Mouse (Mus musculus): ENCODE measurements at regions not wholly inside any gene's neighbourhood (a gene's known extent, or its start where the extent isn't known, plus 50 kb on each side); places are given as distances from the start of the nearest gene placed in this dataset.
"Not testable (repeated sequence)": the region's sequence is repeated elsewhere in the genome, so short reads cannot be mapped to it uniquely, and the experiment has no call there.

GRCm38 (mm10) chr5:64698458-64699116, 104.6 kb upstream of the Klf3 start:
- TF ChIP-seq POLR2A (IDR thresholded peaks at IDR 0.05; ENCODE audit: extremely low read depth, insufficient read depth, low read length) (no peak), CTCF (IDR thresholded peaks at IDR 0.05; ENCODE audit: extremely low read depth, insufficient read depth, low read length) (no peak)
- H3K4me1 ChIP-seq (ENCODE audit: control insufficient read depth, insufficient read depth, low read length), result peaks cover 4% of the 10 kb centered on the region

DNA sequence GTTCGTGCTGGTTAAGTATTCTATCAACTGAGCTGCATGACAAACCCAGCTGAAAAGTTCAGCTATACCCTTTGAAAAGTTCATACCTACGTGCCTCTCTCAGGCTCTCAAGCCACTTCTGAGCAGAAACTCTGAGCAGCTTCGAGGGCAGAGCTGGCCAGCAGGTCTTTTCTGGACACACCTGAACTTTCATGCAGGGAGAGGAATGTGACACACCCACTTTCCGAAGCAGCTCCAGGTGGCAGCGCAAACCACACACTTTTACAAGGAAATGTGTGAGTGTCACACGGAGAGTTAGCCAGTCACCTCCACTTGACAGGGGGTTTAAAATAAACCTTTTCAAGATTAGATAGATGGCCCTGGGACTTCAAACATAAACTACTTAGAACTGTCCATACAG, 103.2 kb upstream of the Klf3 start:
- Histone ChIP-seq H3K4me1 (ENCODE audit: control insufficient read depth, insufficient read depth, low read length) (peaks cover 4% of the 10 kb centered on the region), H3K27ac (ENCODE audit: insufficient read depth, low read length) (no peak overlapping the region), H3K4me3 (ENCODE audit: insufficient read depth, low read length) (no peak overlapping the region)
- TF ChIP-seq CTCF (IDR thresholded peaks at IDR 0.05; ENCODE audit: extremely low read depth, insufficient read depth, low read length) (no peak), POLR2A (IDR thresholded peaks at IDR 0.05; ENCODE audit: extremely low read depth, insufficient read depth, low read length) (no peak)

More at GRCm38 (mm10) chr5:64698458-64699116, 104.6 kb upstream of the Klf3 start:
- H3K4me3 ChIP-seq (ENCODE audit: insufficient read depth, low read length), result no peak overlapping the region
- H3K27ac ChIP-seq (ENCODE audit: insufficient read depth, low read length), result no peak overlapping the region

- TF ChIP-seq POLR2A (IDR thresholded peaks at IDR 0.05; ENCODE audit: extremely low read depth, insufficient read depth, low read length) (no peak), CTCF (IDR thresholded peaks at IDR 0.05; ENCODE audit: extremely low read depth, insufficient read depth, low read length) (no peak)
- H3K4me3 ChIP-seq (ENCODE audit: insufficient read depth, low read length), result no peak overlapping the region
- H3K27ac ChIP-seq (ENCODE audit: insufficient read depth, low read length), result peak overlapping the region; percentile 11; the same call in 1 of the 2 replicates
- H3K4me1 ChIP-seq (ENCODE audit: control insufficient read depth, insufficient read depth, low read length), result peaks cover 4% of the 10 kb centered on the region
Observed at GRCm38 (mm10) chr5:64701219-64701779, 101.9 kb upstream of the Klf3 start.

GRCm38 (mm10) chr5:64701780-64702231, 101.4 kb upstream of the Klf3 start:
- Histone ChIP-seq H3K4me1 (ENCODE audit: control insufficient read depth, insufficient read depth, low read length) (peaks cover 4% of the 10 kb centered on the region), H3K27ac (ENCODE audit: insufficient read depth, low read length) (peak overlapping the region; percentile 37; the same call in 1 of the 2 replicates), H3K4me3 (ENCODE audit: insufficient read depth, low read length) (no peak overlapping the region)
- TF ChIP-seq CTCF (IDR thresholded peaks at IDR 0.05; ENCODE audit: extremely low read depth, insufficient read depth, low read length) (no peak), POLR2A (IDR thresholded peaks at IDR 0.05; ENCODE audit: extremely low read depth, insufficient read depth, low read length) (no peak)

DNA sequence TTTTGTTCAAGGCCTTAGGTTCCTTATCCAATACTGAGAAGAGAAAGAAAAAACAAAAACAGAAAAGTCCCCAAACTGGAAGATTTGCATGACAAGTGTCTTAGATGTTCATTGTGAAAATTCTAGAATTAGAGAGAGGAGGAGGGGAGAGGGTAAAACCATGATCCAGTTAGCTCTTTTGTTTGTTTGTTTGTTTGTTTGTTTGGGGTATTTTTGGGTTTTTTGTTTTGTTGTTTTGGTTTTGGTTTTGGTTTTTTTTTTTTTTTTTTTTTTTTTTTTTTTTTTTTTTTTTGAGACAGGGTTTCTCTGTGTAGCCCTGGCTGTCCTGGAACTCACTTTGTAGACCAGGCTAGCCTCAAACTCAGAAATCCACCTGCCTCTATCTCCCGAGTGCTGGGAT, 100.8 kb upstream of the Klf3 start:
- H3K27ac ChIP-seq (ENCODE audit: insufficient read depth, low read length); H3K4me1 ChIP-seq (ENCODE audit: control insufficient read depth, insufficient read depth, low read length): not testable (repeated sequence)

DNA sequence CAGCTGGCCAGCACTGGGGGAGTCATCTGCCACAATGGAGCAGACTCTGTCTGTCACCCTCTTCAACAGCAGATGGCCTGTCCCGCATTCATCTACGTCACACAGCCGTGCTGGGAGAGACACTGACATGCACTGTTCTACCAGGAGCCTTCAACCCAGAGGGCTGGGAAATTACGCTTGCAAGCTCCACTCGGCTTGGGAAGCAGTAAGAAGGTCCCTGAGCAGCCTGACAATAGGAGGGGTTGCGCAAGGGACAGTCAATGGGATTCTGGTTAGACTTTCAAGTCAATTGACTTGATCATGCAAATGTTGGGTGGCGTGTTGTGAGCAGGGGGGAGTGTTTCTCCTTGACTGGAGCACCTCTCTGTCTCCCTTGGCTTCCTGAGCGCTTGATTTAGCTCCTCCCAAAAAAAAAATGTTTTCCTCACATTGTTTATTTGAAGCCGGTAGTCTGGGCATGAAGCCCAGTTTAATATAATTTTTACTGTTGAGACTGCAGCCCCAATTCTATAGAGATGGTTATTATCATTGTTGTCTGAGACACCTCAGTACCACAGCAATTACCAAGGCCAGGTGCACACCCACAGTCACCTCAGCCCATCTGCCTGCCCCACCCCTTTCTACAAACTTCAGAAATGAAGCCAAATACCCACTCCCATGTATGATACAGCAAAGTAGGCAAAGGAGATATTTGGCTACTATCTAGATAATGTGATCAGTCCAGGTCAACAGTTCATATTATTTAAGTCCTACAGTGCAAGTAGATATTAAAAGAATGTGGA, 99.9 kb upstream of the Klf3 start:
- 0 out of 2 replicates have a peak, but pooled peaks have one; percentile 24 for TF ChIP-seq POLR2A (IDR thresholded peaks at IDR 0.05; ENCODE audit: extremely low read depth, insufficient read depth, low read length)
- no peak for TF ChIP-seq CTCF (IDR thresholded peaks at IDR 0.05; ENCODE audit: extremely low read depth, insufficient read depth, low read length)
- peaks cover 4% of the 10 kb centered on the region for H3K4me1 ChIP-seq (ENCODE audit: control insufficient read depth, insufficient read depth, low read length)
- H3K4me3 ChIP-seq (ENCODE audit: insufficient read depth, low read length), result no peak overlapping the region
- H3K27ac ChIP-seq (ENCODE audit: insufficient read depth, low read length), result peak overlapping the region; percentile 82; the same call in 1 of the 2 replicates

More for the DNA sequence above, 100.8 kb upstream of the Klf3 start:
- not testable (repeated sequence) for H3K4me3 ChIP-seq (ENCODE audit: insufficient read depth, low read length)

DNA sequence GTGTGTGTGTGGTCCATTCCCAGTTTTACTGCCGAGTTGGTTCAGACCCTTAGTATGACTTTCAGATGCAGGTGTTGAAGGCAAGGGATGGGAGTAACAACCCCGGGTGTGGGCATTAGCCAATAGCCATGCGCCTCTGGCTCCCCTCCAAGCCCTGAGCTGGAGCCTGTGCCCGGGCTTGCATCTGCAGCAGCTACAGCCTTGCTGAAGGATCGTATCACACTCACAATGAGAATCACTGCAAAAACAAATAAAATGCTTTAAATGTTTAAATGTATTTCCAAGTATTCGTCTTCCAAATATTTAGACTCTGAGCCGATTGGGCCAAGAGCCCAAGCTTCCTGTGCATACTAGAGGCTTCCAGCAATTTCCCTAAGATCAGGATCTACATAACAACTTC, 99.0 kb upstream of the Klf3 start:
- Histone ChIP-seq H3K27ac (ENCODE audit: insufficient read depth, low read length) (0 out of 2 replicates have a peak overlapping the region, but pooled peaks have one; percentile 17), H3K4me3 (ENCODE audit: insufficient read depth, low read length) (no peak overlapping the region), H3K4me1 (ENCODE audit: control insufficient read depth, insufficient read depth, low read length) (peaks cover 4% of the 10 kb centered on the region)
- TF ChIP-seq CTCF (IDR thresholded peaks at IDR 0.05; ENCODE audit: extremely low read depth, insufficient read depth, low read length) (no peak), POLR2A (IDR thresholded peaks at IDR 0.05; ENCODE audit: extremely low read depth, insufficient read depth, low read length) (no peak)

DNA sequence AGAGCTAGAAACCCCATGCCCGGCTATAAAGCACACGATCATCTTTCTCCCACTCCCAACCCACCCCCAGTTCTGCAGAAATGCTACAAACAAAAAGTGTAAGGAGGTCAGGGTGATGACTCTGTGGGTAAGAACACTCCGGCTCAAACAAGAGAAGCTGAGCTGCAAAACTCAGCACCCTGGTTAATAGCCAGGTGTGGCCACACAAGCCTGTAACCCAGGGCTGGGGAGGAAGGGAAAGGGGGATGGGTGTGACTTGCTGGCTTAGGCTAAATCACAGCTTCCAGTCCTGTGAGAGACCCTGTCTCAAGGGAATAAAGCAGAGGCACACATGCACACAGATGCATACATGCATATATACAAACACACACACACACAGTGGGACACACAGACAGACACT, 96.6 kb upstream of the Klf3 start:
- peaks cover 2% of the 10 kb centered on the region for H3K4me1 ChIP-seq (ENCODE audit: control insufficient read depth, insufficient read depth, low read length)
- TF ChIP-seq POLR2A (IDR thresholded peaks at IDR 0.05; ENCODE audit: extremely low read depth, insufficient read depth, low read length) (no peak), CTCF (IDR thresholded peaks at IDR 0.05; ENCODE audit: extremely low read depth, insufficient read depth, low read length) (no peak)
- no peak overlapping the region for H3K27ac ChIP-seq (ENCODE audit: insufficient read depth, low read length)
- no peak overlapping the region for H3K4me3 ChIP-seq (ENCODE audit: insufficient read depth, low read length)

GRCm38 (mm10) chr5:64709146-64709545, 94.0 kb upstream of the Klf3 start:
- no peaks in the 10 kb centered on the region for H3K4me1 ChIP-seq (ENCODE audit: control insufficient read depth, insufficient read depth, low read length)
- H3K27ac ChIP-seq (ENCODE audit: insufficient read depth, low read length), result no peak overlapping the region
- TF ChIP-seq CTCF (IDR thresholded peaks at IDR 0.05; ENCODE audit: extremely low read depth, insufficient read depth, low read length) (no peak), POLR2A (IDR thresholded peaks at IDR 0.05; ENCODE audit: extremely low read depth, insufficient read depth, low read length) (no peak)
- no peak overlapping the region for H3K4me3 ChIP-seq (ENCODE audit: insufficient read depth, low read length)
